Mouse (Mus musculus) layer of hippocampus, postnatal 14 days (tissue): ENCODE data around the gene Nsun2. TPM values are rescaled to one million over a fixed set of nuclear protein-coding genes. Genes with fewer than 3 reads are reported as not detected.

Experiments
- DNase-seq, 2 experiments: peaks; one replicate each; pipeline ENCODE4 v3.0.0; 2021 to 2022; ENCODE audit warnings: low spot score in 2 of 2, mixed read lengths in 1 of 2
- long read RNA-seq, 2 experiments: library from polyadenylated mRNA; stranded (forward); transcript quantifications; one replicate each; pipeline ENCODE4 v2.0.0; 2021
- total RNA-seq, 2 experiments: library from RNA; stranded (reverse); gene quantifications; 2 replicates each; pipeline ENCODE4 v1.2.3; 2021

Nsun2 gene
- total RNA-seq, result 10 to 100 TPM; 72.2 to 75.5 TPM
- long read RNA-seq, experiment 1, full-length matches to known transcripts, result 102 of 124 reads
- long read RNA-seq, experiment 1, partial matches to known transcripts, result 5 of 124 reads
- long read RNA-seq, experiment 1, other reads (novel, unspliced or antisense), result 17 of 124 reads
- long read RNA-seq, experiment 2, transcript Nsun2-202 (19 exons, 2,834 nt), result major isoform, 110 of 133 reads
- long read RNA-seq, experiment 2, partial matches to known transcripts, result 7 of 133 reads
- long read RNA-seq, experiment 2, other reads (novel, unspliced or antisense), result 14 of 133 reads

GRCm38 (mm10) chr13:69533405-69534333, at the start of gene Nsun2:
TSS of gene Nsun2 (plus strand) at chr13:69533746.
- DNase-seq, result peak in 1 of 2 experiments; percentile 52

GRCm38 (mm10) chr13:69485326-69485725, 48.2 kb upstream of the Nsun2 start:
- peak; percentile 40 to 42 for DNase-seq

GRCm38 (mm10) chr13:69485833-69486232, 47.7 kb upstream of the Nsun2 start:
- no peak for DNase-seq

GRCm38 (mm10) chr13:69487108-69487507, 46.4 kb upstream of the Nsun2 start:
- no peak for DNase-seq

- DNase-seq, result no peak
These were observed 45.8 kb upstream of the Nsun2 start for GRCm38 (mm10) chr13:69487611-69488275.

- no peak for DNase-seq
These were observed 44.8 kb upstream of the Nsun2 start for GRCm38 (mm10) chr13:69488565-69489255.

GRCm38 (mm10) chr13:69489777-69490176, 43.8 kb upstream of the Nsun2 start:
- DNase-seq, result no peak

GRCm38 (mm10) chr13:69492876-69493463, 40.6 kb upstream of the Nsun2 start:
- peak; percentile 33 to 62 for DNase-seq

GRCm38 (mm10) chr13:69498276-69498675, 35.3 kb upstream of the Nsun2 start:
- no peak for DNase-seq

GRCm38 (mm10) chr13:69502157-69502750, 31.3 kb upstream of the Nsun2 start:
- no peak for DNase-seq

- DNase-seq, result no peak
These were observed 30.7 kb upstream of the Nsun2 start for GRCm38 (mm10) chr13:69502863-69503262.

GRCm38 (mm10) chr13:69506341-69507086, 27.0 kb upstream of the Nsun2 start:
- no peak for DNase-seq

- DNase-seq, result no peak
These were observed 25.9 kb upstream of the Nsun2 start for GRCm38 (mm10) chr13:69507666-69508065.

GRCm38 (mm10) chr13:69509391-69510244, 23.9 kb upstream of the Nsun2 start:
- DNase-seq, result no peak

GRCm38 (mm10) chr13:69515091-69515490, 18.5 kb upstream of the Nsun2 start:
- no peak for DNase-seq

- no peak for DNase-seq
These were observed 16.1 kb upstream of the Nsun2 start for GRCm38 (mm10) chr13:69517445-69517844.

- DNase-seq, result no peak
These were observed 14.4 kb upstream of the Nsun2 start for GRCm38 (mm10) chr13:69519137-69519536.

- peak in 1 of 2 experiments; percentile 48 for DNase-seq
These were observed 11.3 kb upstream of the Nsun2 start for GRCm38 (mm10) chr13:69522161-69522791.
